Mouse (Mus musculus) lung, postnatal 14 days (tissue): Measurements from ENCODE around the gene Ndufb10.

Source experiments
- DNase-seq: peaks from one replicate; pipeline ENCODE4 v3.0.0; 2021

Ndufb10 gene

DNA sequence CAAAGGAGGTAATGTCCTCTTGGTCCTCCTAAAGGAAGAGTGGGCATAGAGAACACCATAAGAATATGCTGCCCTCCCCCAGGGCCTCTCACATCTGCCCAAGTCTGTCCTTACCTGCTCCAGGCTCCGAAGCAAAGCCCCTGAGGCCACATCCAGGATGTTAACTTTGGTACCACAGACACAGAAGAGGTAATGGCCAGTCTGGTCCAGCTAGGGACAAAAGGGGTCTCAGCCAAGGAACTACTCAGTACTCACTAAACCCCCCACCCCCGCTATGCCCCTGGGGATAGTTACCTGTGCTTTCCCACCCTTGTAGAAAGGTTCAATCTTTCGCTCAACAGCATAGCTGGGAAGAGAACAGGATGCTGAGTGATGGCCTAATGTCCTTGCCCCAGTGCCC is 18.5 kb downstream of the Ndufb10 start:
- no peak for DNase-seq

DNA sequence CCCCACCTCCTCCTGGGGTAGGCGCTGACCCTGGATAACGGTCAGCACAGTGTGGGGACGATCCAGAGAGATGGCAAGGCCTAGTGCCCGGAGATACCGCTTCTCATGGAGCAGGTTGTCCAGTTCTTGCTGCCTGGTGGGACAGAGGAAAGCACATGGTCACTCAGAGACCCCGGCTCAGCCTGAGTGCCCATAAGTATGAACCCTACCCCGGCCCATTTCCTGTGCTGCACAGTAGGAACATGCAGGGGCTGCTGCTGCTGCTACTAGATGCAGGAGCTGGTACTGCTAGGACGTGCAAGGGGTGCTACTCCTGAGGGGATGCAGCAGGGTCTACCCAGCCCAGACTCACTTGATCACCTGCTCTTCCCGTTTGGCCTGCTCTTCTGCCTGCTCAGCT is 23.0 kb downstream of the Ndufb10 start:
- no peak for DNase-seq

DNA sequence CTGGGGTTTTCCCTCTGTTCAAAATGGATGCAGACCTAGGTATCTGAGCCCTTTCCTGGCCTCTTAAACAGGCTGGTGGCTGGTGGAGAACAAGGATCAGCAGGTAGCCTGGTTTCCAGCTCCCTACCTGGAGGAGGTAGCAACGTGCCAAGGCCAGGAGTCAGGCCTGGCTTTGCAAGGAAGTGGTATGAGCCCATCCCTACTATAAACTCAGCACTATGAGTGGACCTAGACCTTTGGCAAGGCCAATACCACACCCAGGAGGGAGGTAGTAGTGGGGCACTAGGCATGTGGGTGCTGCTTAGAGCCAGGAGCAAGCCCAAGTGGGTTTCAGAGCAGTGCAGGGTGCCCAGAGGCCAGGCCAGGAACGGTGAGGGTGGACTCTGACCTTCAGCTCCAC is 24.8 kb downstream of the Ndufb10 start:
- DNase-seq = no peak

DNA sequence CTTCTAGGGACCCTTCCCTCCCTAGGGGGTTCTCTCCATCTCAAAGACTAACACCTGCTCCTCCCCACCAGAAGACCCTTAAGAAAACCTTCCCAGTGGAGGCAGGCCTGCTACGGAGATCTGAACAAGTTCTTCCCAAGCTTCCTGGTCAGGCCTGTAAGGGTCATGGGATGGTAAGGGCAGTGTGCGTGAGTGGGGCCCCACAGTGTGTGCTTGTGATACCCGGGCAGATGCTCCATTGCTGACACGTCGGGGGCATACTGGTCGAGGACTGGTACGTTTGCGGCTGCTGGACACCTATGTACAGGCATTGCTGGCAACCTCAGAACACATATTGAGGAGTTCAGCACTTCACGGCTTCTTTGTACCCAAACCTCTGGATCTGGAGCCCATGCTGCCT is 25.6 kb downstream of the Ndufb10 start:
- DNase-seq = no peak

DNA sequence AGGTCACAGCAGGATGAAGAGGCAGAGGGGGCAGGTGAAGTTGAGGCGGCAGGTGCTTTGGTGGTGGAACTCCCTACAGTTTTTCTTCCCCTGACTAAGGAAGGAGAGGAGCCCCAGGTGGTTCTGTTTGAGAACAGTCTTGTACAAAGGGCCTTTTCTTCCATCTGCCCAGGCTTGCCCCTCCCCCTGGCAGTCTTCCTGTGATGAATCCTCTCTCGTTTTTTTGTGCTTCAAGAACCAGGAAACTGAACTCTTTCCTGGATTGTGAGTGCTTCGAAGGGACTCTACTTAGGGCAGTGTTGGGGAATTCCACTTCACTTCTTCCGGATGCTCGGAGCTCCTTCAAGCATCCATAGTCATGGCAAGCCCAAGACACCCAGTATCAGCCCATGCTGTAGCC is 26.3 kb downstream of the Ndufb10 start:
- no peak for DNase-seq

DNA sequence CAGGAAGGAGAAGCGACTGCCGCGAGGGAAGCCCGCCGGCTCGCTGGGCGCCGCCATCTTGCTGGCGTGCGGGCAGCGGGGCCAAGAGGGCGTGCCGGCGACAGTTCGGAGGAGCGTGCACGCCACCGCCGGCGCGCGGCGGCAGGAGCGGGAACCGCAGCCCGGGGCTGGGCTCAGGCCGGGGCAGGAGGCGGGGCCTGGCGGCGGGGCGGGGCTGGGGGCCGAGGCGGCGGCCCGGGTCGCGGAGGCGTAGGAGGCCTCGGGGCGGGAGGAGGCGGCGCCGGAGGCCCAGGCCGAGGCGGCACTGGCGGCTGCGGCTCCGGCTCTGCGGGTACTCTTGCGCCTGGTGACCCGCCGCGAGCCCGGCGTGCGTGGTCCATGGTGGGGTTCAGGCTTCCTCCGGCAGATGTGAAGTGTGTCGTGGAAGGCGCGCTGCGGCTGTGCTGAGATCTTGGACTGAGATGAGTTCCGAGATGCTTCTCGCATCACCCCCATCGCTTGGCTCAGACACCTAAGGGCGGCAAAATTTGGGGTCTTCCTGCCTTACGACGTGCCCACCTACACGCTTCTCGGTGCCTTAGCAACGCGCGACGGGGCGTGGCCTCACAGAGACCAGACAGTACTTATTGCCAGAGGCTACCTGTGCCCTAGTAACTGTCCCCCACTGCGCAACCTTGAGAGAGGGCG is 28.1 kb downstream of the Ndufb10 start, which contains the start of the genes Gfer and Noxo1:
Gfer (minus strand) TSS at position 146 of the 687 bp plus-strand sequence.
Noxo1 (plus strand) TSS at position 224 of the 687 bp plus-strand sequence.
- peak; percentile 89 for DNase-seq

DNA sequence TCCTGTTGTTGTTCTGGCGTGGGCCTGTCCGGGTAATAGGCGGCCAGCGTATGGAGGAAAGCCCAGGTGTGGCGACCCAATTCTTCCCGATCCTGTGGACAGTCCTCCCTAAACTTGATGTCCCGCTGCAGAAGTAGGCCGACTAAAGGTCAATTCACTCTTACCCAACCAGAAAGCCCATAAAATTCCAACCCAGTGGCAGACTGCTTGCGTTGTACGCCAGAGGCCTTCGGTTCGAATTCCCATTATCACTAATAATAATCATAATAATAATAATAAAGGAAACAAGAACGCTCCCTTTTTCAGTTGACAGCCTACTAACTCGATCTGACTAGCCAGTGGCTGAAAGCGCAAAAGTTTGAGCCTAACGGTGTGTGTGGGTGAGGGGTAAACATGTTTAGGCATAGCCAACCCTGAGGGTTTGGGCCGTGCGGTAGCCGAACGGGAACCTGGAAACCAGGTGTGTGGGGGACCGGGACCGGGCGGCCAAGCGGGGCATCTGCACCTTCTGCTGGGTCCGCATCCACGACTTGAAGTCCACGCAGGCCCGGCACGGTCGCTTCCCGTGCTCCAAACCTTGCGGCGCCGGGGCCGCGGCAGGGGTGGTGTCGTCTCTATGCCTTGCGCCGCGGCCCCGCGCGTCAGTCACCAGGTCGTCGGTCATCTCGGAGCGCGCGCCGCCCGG is 28.8 kb downstream of the Ndufb10 start:
- no peak for DNase-seq

DNA sequence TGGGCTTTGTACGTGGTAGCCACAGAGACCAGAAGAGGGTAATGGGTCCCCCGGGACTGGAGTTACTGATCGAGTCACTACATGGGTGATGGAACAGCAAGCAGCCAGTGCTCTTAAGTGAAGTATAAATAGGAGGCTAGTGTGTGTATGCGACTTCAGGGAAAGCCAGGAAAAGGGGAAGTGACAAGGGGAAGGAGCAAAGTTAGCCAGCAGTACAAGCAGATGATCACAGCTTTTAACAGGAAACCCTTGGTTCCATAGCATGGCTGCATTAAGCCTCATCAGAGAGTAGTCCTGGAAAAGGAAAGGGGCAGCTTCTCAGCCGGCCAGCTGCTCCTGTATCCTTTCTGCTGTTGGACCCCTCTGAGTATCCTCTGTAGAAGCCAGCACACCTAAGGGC is 31.9 kb downstream of the Ndufb10 start:
- DNase-seq = no peak

DNA sequence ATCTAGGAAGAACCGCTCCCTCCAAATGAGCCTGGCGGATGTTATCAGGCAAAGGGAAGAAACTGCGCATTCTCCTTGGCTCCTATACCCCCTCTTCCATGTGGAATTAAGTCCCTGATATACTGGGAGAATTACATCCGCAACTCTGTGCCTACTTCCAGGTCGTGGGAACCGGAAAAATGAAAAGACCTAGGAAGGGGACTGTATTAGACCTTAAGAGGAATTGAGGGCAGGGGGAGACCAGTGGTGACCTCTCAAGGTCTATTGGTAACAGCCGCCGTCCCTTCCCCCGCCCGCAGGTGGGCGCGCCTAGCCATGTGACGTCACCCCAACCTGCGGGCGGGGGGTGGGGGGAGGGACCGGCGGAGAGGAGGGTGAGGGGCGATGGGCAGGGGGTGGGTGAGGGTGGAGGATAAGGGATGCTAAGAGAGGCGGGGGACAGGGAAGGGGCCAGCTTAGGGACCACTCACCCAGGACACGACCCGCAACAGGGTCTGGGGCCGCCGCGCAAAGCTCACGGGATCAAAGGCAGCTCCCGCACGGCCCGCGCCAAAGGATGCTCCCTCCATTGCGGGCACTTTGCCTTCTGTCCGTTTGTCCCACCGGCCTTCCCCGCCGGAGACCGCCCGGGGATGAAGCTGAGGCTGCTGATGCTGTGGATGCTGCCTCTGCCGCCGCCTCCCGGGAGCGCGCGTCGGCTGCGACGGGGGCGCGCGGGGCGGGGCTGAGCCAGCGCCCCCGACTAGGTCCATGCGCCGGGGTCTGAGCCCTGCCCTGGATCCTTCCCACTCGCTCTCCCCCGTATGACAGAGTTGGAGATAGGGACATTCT is 34.8 kb downstream of the Ndufb10 start, which contains the start of gene Syngr3:
Syngr3 (minus strand) TSS at position 705 of the 831 bp plus-strand sequence.
- no peak for DNase-seq

DNA sequence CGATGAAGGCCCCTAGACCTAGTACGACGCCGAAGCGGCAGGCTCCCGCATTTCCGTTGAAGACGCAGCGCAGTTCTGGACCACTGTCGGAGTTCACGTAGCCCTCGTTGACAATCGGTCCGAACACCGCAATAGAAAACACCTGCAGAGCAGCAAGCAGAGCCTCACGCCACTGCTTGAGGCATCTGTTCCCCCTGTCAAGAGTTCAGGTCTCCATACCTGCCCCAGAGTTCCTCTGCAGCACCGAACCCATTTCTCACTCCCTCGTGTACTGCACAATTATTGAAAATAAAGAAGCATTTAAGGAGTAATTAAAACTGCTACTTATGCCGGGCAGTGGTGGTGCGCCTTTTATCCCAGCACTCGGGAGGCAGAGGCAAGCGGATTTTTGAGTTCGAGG is 36.7 kb downstream of the Ndufb10 start:
- DNase-seq = no peak

DNA sequence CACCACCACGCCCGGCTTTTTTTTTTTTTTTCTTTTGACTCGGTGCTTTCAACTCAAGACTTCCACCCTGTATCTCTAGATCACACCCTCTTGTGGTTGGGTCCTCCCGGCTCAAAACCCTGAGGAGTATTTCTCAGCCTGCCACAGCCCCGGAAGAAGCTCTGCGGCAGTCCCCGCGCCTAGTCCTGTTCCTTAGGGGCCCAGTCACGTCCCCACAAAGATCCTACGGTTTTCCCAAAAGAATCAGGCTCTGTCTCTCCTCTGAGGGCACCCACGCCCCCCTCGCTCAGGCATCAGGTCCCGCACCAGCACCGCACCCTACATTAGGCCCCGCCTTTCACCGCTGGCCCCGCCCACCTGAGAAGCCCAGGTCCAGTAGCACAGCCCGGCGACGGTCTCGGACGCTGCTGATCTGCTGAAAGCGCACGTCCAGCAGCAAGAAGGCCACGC is 37.1 kb downstream of the Ndufb10 start:
- DNase-seq = peak; percentile 64

DNA sequence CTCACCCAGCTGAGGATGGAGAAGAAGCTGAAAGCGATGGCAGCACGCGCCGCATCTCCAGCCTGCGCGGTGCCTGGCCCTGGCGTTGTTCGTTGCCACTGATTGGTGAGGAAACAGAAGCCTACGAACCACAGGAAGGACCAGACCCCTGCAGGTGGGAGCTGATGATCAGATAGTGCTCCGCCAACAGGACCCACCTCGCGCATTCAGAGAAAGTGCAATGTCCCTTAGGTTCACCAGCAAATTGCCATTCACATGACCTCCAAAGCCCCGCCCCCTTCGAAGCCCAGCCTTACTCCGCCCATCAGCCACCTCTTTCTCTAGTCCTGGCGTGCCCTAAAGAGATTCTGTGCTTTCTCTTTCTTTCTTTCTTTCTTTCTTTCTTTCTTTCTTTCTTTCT is 37.8 kb downstream of the Ndufb10 start:
- DNase-seq = peak; percentile 49

DNA sequence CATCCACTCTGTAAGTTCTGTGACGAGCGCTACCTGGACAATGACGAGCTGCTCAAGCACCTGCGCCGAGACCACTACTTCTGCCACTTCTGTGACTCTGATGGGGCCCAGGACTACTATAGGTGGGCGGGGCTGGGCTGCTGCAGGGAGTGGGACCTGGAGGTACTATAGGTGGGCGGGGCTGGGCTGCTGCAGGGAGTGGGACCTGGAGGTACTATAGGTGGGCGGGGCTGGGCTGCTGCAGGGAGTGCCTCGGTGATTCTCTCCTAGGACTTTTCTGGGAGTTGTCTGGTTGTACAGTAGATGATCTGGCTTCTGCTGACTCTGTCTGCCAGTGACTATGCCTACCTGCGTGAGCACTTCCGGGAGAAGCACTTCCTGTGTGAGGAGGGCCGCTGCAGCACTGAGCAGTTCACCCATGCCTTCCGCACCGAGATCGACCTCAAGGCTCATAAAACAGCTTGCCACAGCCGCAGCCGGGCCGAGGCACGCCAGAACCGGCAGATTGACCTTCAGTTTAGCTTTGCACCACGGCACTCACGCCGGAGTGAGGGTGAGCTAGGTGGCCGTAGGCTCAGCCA is 46.7 kb downstream of the Ndufb10 start:
- DNase-seq = no peak

DNA sequence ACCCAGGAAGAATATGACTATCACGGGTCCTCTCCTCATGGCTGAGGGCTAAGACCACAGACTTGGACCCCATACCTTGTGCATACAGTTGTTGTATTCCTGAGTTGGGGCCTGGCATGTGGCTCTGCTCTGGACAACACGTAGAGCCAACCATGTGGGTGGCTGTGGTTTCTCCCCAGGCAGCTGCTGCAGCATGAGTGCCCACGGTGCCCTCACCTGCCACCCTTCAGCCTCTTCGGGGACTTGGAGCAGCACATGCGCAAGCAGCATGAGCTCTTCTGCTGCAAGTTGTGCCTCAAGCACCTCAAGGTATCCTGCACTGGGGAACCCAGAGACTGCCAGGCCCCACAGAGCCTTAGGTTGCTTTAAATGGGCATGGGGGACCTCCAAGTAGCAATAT is 47.4 kb downstream of the Ndufb10 start:
- no peak for DNase-seq

DNA sequence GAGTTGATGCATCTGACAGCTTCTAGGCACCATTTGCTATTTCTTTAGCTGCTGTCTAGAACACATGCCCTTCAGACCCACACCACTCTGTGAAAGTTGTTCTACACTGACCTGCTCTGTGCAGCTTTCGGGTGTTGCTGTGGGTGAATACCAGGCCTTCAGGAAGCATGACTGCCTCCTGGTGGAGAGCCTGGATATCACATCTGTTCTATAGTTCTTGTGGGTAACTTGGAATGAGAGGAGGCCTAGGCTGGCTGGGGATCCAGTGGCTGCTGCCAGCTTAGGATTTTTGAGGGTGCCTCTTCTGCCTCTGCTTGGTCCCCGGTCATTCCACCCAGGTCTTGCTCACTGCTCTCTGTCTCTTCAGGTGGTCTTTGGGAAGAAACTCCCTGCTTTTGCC is 48.1 kb downstream of the Ndufb10 start:
- peak; percentile 81 for DNase-seq

DNA sequence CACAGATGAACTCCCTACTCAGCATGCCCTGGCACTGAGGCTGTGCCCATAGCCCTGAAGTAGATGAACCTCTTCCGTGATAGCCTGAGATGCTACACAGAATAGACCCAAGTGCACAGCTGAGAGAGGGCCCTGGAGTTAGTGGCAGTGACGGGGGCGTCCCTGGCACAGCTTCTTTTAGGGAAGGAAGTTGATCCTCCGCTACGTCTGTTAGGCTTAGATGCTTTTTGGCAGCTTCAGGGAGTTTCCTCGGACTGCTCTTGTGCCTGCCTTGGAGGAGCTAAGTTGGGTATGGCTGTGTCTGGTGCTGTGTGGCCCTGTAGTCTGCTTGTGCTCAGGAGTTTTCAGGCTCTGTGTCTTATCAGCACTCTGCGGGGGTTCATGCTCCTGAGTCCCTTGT is 50.0 kb downstream of the Ndufb10 start:
- DNase-seq = no peak

DNA sequence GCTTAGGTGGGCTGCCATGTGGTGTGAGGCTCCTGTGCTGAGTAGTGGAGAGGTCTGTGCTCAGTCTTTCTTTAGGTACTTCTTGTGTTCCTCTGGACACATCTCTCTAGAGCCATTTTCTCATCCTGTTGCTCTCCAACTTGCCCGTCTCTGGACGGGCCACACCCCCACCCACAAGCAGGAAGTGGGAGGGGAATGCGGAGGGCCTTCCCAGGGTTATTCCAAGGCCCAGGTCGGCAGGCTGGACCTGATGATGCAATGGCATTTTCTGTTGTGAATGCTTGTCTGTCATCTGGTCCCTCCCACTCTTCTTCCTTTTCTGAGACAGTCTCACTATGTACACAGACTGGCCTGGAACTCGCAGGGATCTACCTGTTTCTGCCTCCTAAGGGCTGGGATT is 52.1 kb downstream of the Ndufb10 start:
- DNase-seq = peak; percentile 63
